In genomic region chr10:95264485-95265321, GRCm38 (mm10) we compare ENCODE assay signal across 8 mouse cellular contexts. TPM values are rescaled to one million over a fixed set of nuclear protein-coding genes. Genes with fewer than 3 reads are reported as not detected.
DNase-seq lines count a peak whose midpoint lies in the region; ATAC-seq and TF ChIP-seq lines count a peak whose summit lies in the region.

No protein-coding gene starts in this region.

- no peak for TF ChIP-seq CTCF in liver, embryonic 14.5 days (IDR thresholded peaks at IDR 0.05; ENCODE audit: low read depth)
- no peak for TF ChIP-seq CTCF in thymus, adult 2 months (IDR thresholded peaks at IDR 0.05; ENCODE audit: borderline replicate concordance, control insufficient read depth, extremely low read depth, insufficient read depth, low read length, poor library complexity)

- no peak for TF ChIP-seq POLR2A in thymus, adult 2 months (IDR thresholded peaks at IDR 0.05; ENCODE audit: control insufficient read depth, extremely low read depth, insufficient read depth, low read length, poor library complexity)

- intact Hi-C loops in gastrocnemius, postnatal 36 days (cut with DNase I): loop anchor here (1.0 to 5.0 kb wide), 3 partner anchors 122 to 272 kb away; partner anchors contain the start of gene Socs2

- H3K27ac ChIP-seq in intestine, embryonic 15.5 days: no peak overlapping the region
- H3K27ac ChIP-seq in liver, embryonic 14.5 days: no peak overlapping the region
- no peak overlapping the region for H3K27ac ChIP-seq in thymus, adult 2 months (ENCODE audit: control insufficient read depth, insufficient read depth, low read length)

- H3K4me2 ChIP-seq in intestine, embryonic 15.5 days (replicated peaks): peak overlapping the region; percentile 75
- peak overlapping the region; percentile 50 for H3K4me2 ChIP-seq in liver, embryonic 14.5 days (ENCODE audit: low read depth)

- no peaks in the 10 kb centered on the region for H3K27me3 ChIP-seq in intestine, embryonic 15.5 days (replicated peaks)
- H3K27me3 ChIP-seq in liver, embryonic 14.5 days (ENCODE audit: control insufficient read depth, insufficient read depth, low read length): peaks cover 16% of the 10 kb centered on the region
- H3K27me3 ChIP-seq in thymus, adult 2 months (ENCODE audit: control insufficient read depth, insufficient read depth, low read length): no peaks in the 10 kb centered on the region

- WGBS in intestine, embryonic 15.5 days: 11% methylated on average over 37 of the region's 37 CpGs
- 6% methylated on average over 37 of the region's 37 CpGs for WGBS in liver, embryonic 14.5 days (ENCODE audit: insufficient replicate concordance)
- WGBS in thymus, adult 2 months: 19% methylated on average over 37 of the region's 37 CpGs

- TF ChIP-seq EP300 in liver, embryonic 14.5 days (IDR thresholded peaks at IDR 0.05; ENCODE audit: low read depth): no peak

- peak overlapping the region; percentile 36 for H3K4me3 ChIP-seq in intestine, embryonic 15.5 days (replicated peaks)
- peak overlapping the region; percentile 39 to 52 for H3K4me3 ChIP-seq in liver, embryonic 14.5 days (ENCODE audit: insufficient read depth in 1 of 2, low read depth in 2 of 2, low read length in 2 of 2)
- peak overlapping the region; percentile 32 for H3K4me3 ChIP-seq in thymus, adult 2 months (ENCODE audit: control insufficient read depth, insufficient read depth, low read length)

- peak; percentile 21 to 60 for DNase-seq in left cerebral cortex, adult 18-20 months (ENCODE audit: low spot score in 2 of 2)
- no peak for DNase-seq in left cerebral cortex, adult 11 months (ENCODE audit: low spot score)
- peak; percentile 60 for DNase-seq in embryo, embryonic 10 days (ENCODE audit: low spot score)
- peak; percentile 32 to 69 for DNase-seq in gastrocnemius, postnatal 36 days
- DNase-seq in liver, embryonic 14.5 days (ENCODE audit: low read depth in 3 of 3, low spot score in 3 of 3): peak; percentile 25 to 64 (median 28)
- DNase-seq in natural killer cell, adult 2 months (ENCODE audit: low spot score in 2 of 2): peak; percentile 24 to 32
- DNase-seq in thymus, adult 2 months: peak; percentile 50

- H3K9ac ChIP-seq in intestine, embryonic 15.5 days: peak overlapping the region; percentile 39
- no peak overlapping the region for H3K9ac ChIP-seq in liver, embryonic 14.5 days (replicated peaks)

- H3K4me1 ChIP-seq in intestine, embryonic 15.5 days (replicated peaks): peaks cover 20% of the 10 kb centered on the region; the same call in 1 of the 2 replicates
- peaks cover 0 to 10% of the 10 kb centered on the region in 2 experiments; a peak in 2 of 4 replicates for H3K4me1 ChIP-seq in liver, embryonic 14.5 days (replicated peaks; ENCODE audit: control insufficient read depth in 2 of 2, insufficient read depth in 2 of 2, low read length in 1 of 2)
- H3K4me1 ChIP-seq in thymus, adult 2 months (replicated peaks; ENCODE audit: control insufficient read depth, insufficient read depth, low read length): peaks cover 21% of the 10 kb centered on the region

- H3K9me3 ChIP-seq in intestine, embryonic 15.5 days: no peaks in the 10 kb centered on the region
- H3K9me3 ChIP-seq in liver, embryonic 14.5 days (ENCODE audit: control insufficient read depth, low read length): no peaks in the 10 kb centered on the region

- peak; percentile 57; the same call in 1 of the 2 replicates for ATAC-seq in intestine, embryonic 15.5 days
- ATAC-seq in liver, embryonic 14.5 days (ENCODE audit: insufficient read depth): peak; percentile 57; the same call in 1 of the 2 replicates

- no peaks in the 10 kb centered on the region for H3K36me3 ChIP-seq in intestine, embryonic 15.5 days
- H3K36me3 ChIP-seq in liver, embryonic 14.5 days (replicated peaks; ENCODE audit: control insufficient read depth, insufficient read depth, low read depth): no peaks in the 10 kb centered on the region
- H3K36me3 ChIP-seq in thymus, adult 2 months (ENCODE audit: control insufficient read depth, insufficient read depth, low read length): no peaks in the 10 kb centered on the region

RNA-seq across cellular contexts. Expression of gene Cradd, which starts 59.2 kb away (rescaled TPM):
- total RNA-seq in left cerebral cortex, adult 18-20 months (2021): 1 to 10 TPM; 5.6 to 6.4 TPM
- total RNA-seq in gastrocnemius, postnatal 36 days (2021): 10 to 100 TPM in 1 of 2 experiments, 1 to 10 TPM in 1; 8.3 to 11.1 TPM
- polyA plus RNA-seq in intestine, embryonic 15.5 days (2015; fragmentation: Nextera tagmentation; extraction: Ambion mirVana): 10.8 and 11.2 TPM in 2 replicates
- polyA plus RNA-seq in liver, embryonic 14.5 days (2012; rRNA removed): 2.3 and 3.6 TPM in 2 replicates
- polyA plus RNA-seq in liver, embryonic 14.5 days (2014; fragmentation: Nextera tagmentation; extraction: Ambion mirVana): 3.2 and 5.4 TPM in 2 replicates
- polyA plus RNA-seq in thymus, adult 2 months (2012; rRNA removed): 15.2 and 15.8 TPM in 2 replicates
